11 mouse cellular contexts compared by ENCODE assay signal in genomic region chr7:45172974-45173373, GRCm38 (mm10). TPM values are rescaled to one million over a fixed set of nuclear protein-coding genes. Genes with fewer than 3 reads are reported as not detected.
DNase-seq lines count a peak whose midpoint lies in the region; ATAC-seq and TF ChIP-seq lines count a peak whose summit lies in the region.
"Had no signal": no experiment of that assay in that cellular context is flagged by ENCODE, and none has a peak within 500 bp of the region (broad histone marks: within the 10 kb centered on the region; RNA-seq: fewer than 3 reads in every experiment).

No protein-coding gene starts in this region.

- H3K27me3 ChIP-seq in forebrain, postnatal 0 days (ENCODE audit: insufficient read depth, low read length): peaks cover 41% of the 10 kb centered on the region
- peaks cover 92% of the 10 kb centered on the region for H3K27me3 ChIP-seq in forebrain, embryonic 13.5 days
- H3K27me3 ChIP-seq in testis, adult 2 months (ENCODE audit: control insufficient read depth, insufficient read depth, low read length): no peaks in the 10 kb centered on the region; the same call in 1 of the 2 replicates
- peaks cover 68% of the 10 kb centered on the region for H3K27me3 ChIP-seq in liver, postnatal 0 days (ENCODE audit: insufficient read depth, low read length)

- H3K9ac ChIP-seq in forebrain, postnatal 0 days: no peak overlapping the region
- no peak overlapping the region for H3K9ac ChIP-seq in forebrain, embryonic 13.5 days
- no peak overlapping the region for H3K9ac ChIP-seq in liver, postnatal 0 days (replicated peaks)

- DNase-seq in forebrain, postnatal 0 days: no peak
- no peak for DNase-seq in testis, postnatal 14 days (ENCODE audit: low spot score)
- DNase-seq in liver, postnatal 0 days: peak; percentile 45
- peak; percentile 79 for DNase-seq in thymus, postnatal 4 days
- no peak for DNase-seq in MN1 (ENCODE audit: low spot score)
- no peak for DNase-seq in right cerebral cortex, adult 18-20 months

- WGBS in forebrain, postnatal 0 days: 69% methylated on average over 7 of the region's 7 CpGs
- WGBS in forebrain, embryonic 13.5 days: 55% methylated on average over 7 of the region's 7 CpGs
- WGBS in liver, postnatal 0 days (ENCODE audit: insufficient replicate concordance): 54% methylated on average over 7 of the region's 7 CpGs

- H3K4me1 ChIP-seq in forebrain, postnatal 0 days (ENCODE audit: insufficient read depth): no peaks in the 10 kb centered on the region; the same call in 1 of the 2 replicates
- H3K4me1 ChIP-seq in forebrain, embryonic 13.5 days: peaks cover 23% of the 10 kb centered on the region
- peaks cover 36% of the 10 kb centered on the region for H3K4me1 ChIP-seq in testis, adult 2 months (ENCODE audit: control insufficient read depth, insufficient read depth, low read length)
- no peaks in the 10 kb centered on the region for H3K4me1 ChIP-seq in liver, postnatal 0 days (ENCODE audit: insufficient read depth)

- H3K9me3 ChIP-seq in forebrain, postnatal 0 days (ENCODE audit: low read length): no peaks in the 10 kb centered on the region
- no peaks in the 10 kb centered on the region; the same call in 1 of the 2 replicates for H3K9me3 ChIP-seq in forebrain, embryonic 13.5 days (replicated peaks)
- H3K9me3 ChIP-seq in liver, postnatal 0 days (ENCODE audit: low read length): peaks cover 24% of the 10 kb centered on the region

- H3K4me3 ChIP-seq in forebrain, postnatal 0 days (ENCODE audit: low read depth, low read length): no peak overlapping the region
- no peak overlapping the region for H3K4me3 ChIP-seq in forebrain, embryonic 13.5 days
- H3K4me3 ChIP-seq in testis, adult 2 months (ENCODE audit: control insufficient read depth, low read depth, low read length): peak overlapping the region; percentile 80
- H3K4me3 ChIP-seq in liver, postnatal 0 days (ENCODE audit: low read depth, low read length): no peak overlapping the region

- no peak overlapping the region for H3K4me2 ChIP-seq in forebrain, postnatal 0 days (ENCODE audit: low read depth)
- H3K4me2 ChIP-seq in forebrain, embryonic 13.5 days: no peak overlapping the region
- H3K4me2 ChIP-seq in liver, postnatal 0 days (ENCODE audit: low read depth, low read length): no peak overlapping the region

- TF ChIP-seq EP300 in liver, postnatal 0 days (IDR thresholded peaks at IDR 0.05; ENCODE audit: low read depth): no peak

- no peaks in the 10 kb centered on the region for H3K36me3 ChIP-seq in forebrain, postnatal 0 days (ENCODE audit: insufficient read depth)
- H3K36me3 ChIP-seq in forebrain, embryonic 13.5 days (ENCODE audit: poor library complexity, severe bottlenecking): no peaks in the 10 kb centered on the region
- no peaks in the 10 kb centered on the region for H3K36me3 ChIP-seq in testis, adult 2 months (ENCODE audit: control insufficient read depth, insufficient read depth, low read length)
- H3K36me3 ChIP-seq in liver, postnatal 0 days (replicated peaks; ENCODE audit: insufficient read depth, low read length): no peaks in the 10 kb centered on the region

- no peak overlapping the region for H3K27ac ChIP-seq in forebrain, postnatal 0 days (ENCODE audit: low read depth, low read length)
- no peak overlapping the region for H3K27ac ChIP-seq in forebrain, embryonic 13.5 days
- H3K27ac ChIP-seq in testis, adult 2 months (ENCODE audit: control insufficient read depth, insufficient read depth, low read depth, low read length): no peak overlapping the region
- H3K27ac ChIP-seq in liver, postnatal 0 days (ENCODE audit: low read depth): no peak overlapping the region

- peak; percentile 43; the same call in 1 of the 2 replicates for TF ChIP-seq CTCF in forebrain, postnatal 0 days (IDR thresholded peaks at IDR 0.05; ENCODE audit: low read depth)
- TF ChIP-seq CTCF in testis, adult 2 months (IDR thresholded peaks at IDR 0.05; ENCODE audit: control insufficient read depth, insufficient read depth, insufficient replicate concordance, low read depth, low read length): peak; percentile 45; the same call in 1 of the 2 replicates
- peak; percentile 56 for TF ChIP-seq CTCF in liver, postnatal 0 days (IDR thresholded peaks at IDR 0.05; ENCODE audit: low read depth)

- TF ChIP-seq POLR2A in testis, adult 2 months (IDR thresholded peaks at IDR 0.05; ENCODE audit: control insufficient read depth, low read depth, low read length): no peak

- ATAC-seq in forebrain, postnatal 0 days: no peak
- no peak for ATAC-seq in forebrain, embryonic 13.5 days
- no peak for ATAC-seq in liver, postnatal 0 days

RNA-seq across cellular contexts. Expression of gene Gfy, which starts 6.4 kb away (rescaled TPM):
- total RNA-seq in forebrain, postnatal 0 days (2014; rRNA removed): not detected in 2 replicates
- polyA plus RNA-seq in forebrain, postnatal 0 days (2015; fragmentation: Nextera tagmentation; extraction: Ambion mirVana): 0.21 TPM in 1 of 2 replicates, not detected in the other
- polyA plus RNA-seq in forebrain, embryonic 13.5 days (2015; fragmentation: Nextera tagmentation; extraction: Ambion mirVana): not detected in 2 replicates
- 3.9 and 5.4 TPM in 2 replicates for polyA plus RNA-seq in testis, adult 2 months (2012; rRNA removed)
- polyA plus RNA-seq in liver, postnatal 0 days (2015; fragmentation: Nextera tagmentation; extraction: Ambion mirVana): not detected in 2 replicates
- total RNA-seq: heart, adult 18-20 months had no signal
- polyA plus RNA-seq: lung, embryonic 16.5 days had no signal

RNA-seq across cellular contexts. Expression of gene Pth2, which starts 7.8 kb away (rescaled TPM):
- not detected in 2 replicates for total RNA-seq in forebrain, postnatal 0 days (2014; rRNA removed)
- polyA plus RNA-seq in forebrain, postnatal 0 days (2015; fragmentation: Nextera tagmentation; extraction: Ambion mirVana): 0.34 and 0.48 TPM in 2 replicates
- not detected in 2 replicates for polyA plus RNA-seq in forebrain, embryonic 13.5 days (2015; fragmentation: Nextera tagmentation; extraction: Ambion mirVana)
- 21.9 and 28.2 TPM in 2 replicates for polyA plus RNA-seq in testis, adult 2 months (2012; rRNA removed)
- polyA plus RNA-seq in liver, postnatal 0 days (2015; fragmentation: Nextera tagmentation; extraction: Ambion mirVana): not detected in 2 replicates
- total RNA-seq: heart, adult 18-20 months had no signal
- polyA plus RNA-seq: embryonic facial prominence, embryonic 11.5 days; lung, embryonic 16.5 days had no signal

RNA-seq across cellular contexts. Expression of gene Slc17a7, which starts 9.2 kb away (rescaled TPM):
- total RNA-seq in forebrain, postnatal 0 days (2014; rRNA removed): 71.4 and 87.5 TPM in 2 replicates
- 47.6 and 50.3 TPM in 2 replicates for polyA plus RNA-seq in forebrain, postnatal 0 days (2015; fragmentation: Nextera tagmentation; extraction: Ambion mirVana)
- polyA plus RNA-seq in forebrain, embryonic 13.5 days (2015; fragmentation: Nextera tagmentation; extraction: Ambion mirVana): 9.3 and 14.2 TPM in 2 replicates
- polyA plus RNA-seq in testis, adult 2 months (2012; rRNA removed): 33.5 and 34.1 TPM in 2 replicates
- not detected in 2 replicates for polyA plus RNA-seq in liver, postnatal 0 days (2015; fragmentation: Nextera tagmentation; extraction: Ambion mirVana)

RNA-seq across cellular contexts. Expression of gene Aldh16a1, which starts 18.6 kb away (rescaled TPM):
- total RNA-seq in forebrain, postnatal 0 days (2014; rRNA removed): 10.2 and 14.2 TPM in 2 replicates
- 13.3 TPM in 2 replicates for polyA plus RNA-seq in forebrain, postnatal 0 days (2015; fragmentation: Nextera tagmentation; extraction: Ambion mirVana)
- 35.6 and 36.4 TPM in 2 replicates for polyA plus RNA-seq in forebrain, embryonic 13.5 days (2015; fragmentation: Nextera tagmentation; extraction: Ambion mirVana)
- polyA plus RNA-seq in testis, adult 2 months (2012; rRNA removed): 12.8 and 13.4 TPM in 2 replicates
- 26.8 and 29.6 TPM in 2 replicates for polyA plus RNA-seq in liver, postnatal 0 days (2015; fragmentation: Nextera tagmentation; extraction: Ambion mirVana)

RNA-seq across cellular contexts. Expression of gene Pih1d1, which starts 18.9 kb away (rescaled TPM):
- 112 and 117 TPM in 2 replicates for total RNA-seq in forebrain, postnatal 0 days (2014; rRNA removed)
- polyA plus RNA-seq in forebrain, postnatal 0 days (2015; fragmentation: Nextera tagmentation; extraction: Ambion mirVana): 74.3 and 80.4 TPM in 2 replicates
- 97.5 TPM in 2 replicates for polyA plus RNA-seq in forebrain, embryonic 13.5 days (2015; fragmentation: Nextera tagmentation; extraction: Ambion mirVana)
- polyA plus RNA-seq in testis, adult 2 months (2012; rRNA removed): 258 and 295 TPM in 2 replicates
- 37.6 and 37.8 TPM in 2 replicates for polyA plus RNA-seq in liver, postnatal 0 days (2015; fragmentation: Nextera tagmentation; extraction: Ambion mirVana)

Comparison
In these comparisons a context has a peak if more than half of its experiments do, and no peak if none do; other contexts are left out.
1. DNase-seq: peak in liver, postnatal 0 days (single experiment) and thymus, postnatal 4 days (single experiment); none in forebrain, postnatal 0 days (single experiment), testis, postnatal 14 days (single experiment), MN1 (single experiment) and right cerebral cortex, adult 18-20 months (single experiment).
2. RNA of gene Pth2, which starts 7.8 kb away (polyA plus RNA-seq): 21.9 to 28.2 TPM in testis, adult 2 months; 0.34 to 0.48 TPM in forebrain, postnatal 0 days, not detected in forebrain, embryonic 13.5 days and not detected in liver, postnatal 0 days; every median in the first group is over 10 times any median in the second.
3. RNA of gene Slc17a7, which starts 9.2 kb away (polyA plus RNA-seq): 47.6 to 50.3 TPM in forebrain, postnatal 0 days, 33.5 to 34.1 TPM in testis, adult 2 months and 9.3 to 14.2 TPM in forebrain, embryonic 13.5 days; not detected in liver, postnatal 0 days; every median in the first group is over 10 times any median in the second.
4. Peak in every context shown above with its lines, with median percentiles within 50 percentile points of each other: CTCF ChIP-seq.